Mouse (Mus musculus) heart, adult 2 months (tissue): ENCODE data around the gene Susd4.

Experiments
- CTCF ChIP-seq: fragments of 200-600 bp; IDR thresholded peaks from 2 replicates; pipeline ENCODE4 v1.8.1; 2022; ENCODE audit warnings: antibody characterized with exemption, mild to moderate bottlenecking, moderate library complexity
- EP300 ChIP-seq: fragments of 200-500 bp; IDR thresholded peaks from 2 replicates; pipeline ENCODE4 v1.6.1; 2011; ENCODE audit warnings: low read depth, low read length, control low read depth; ENCODE audit not compliant: insufficient read depth
- POLR2A ChIP-seq: fragments of 200-500 bp; IDR thresholded peaks from 2 replicates; pipeline ENCODE4 v1.6.1; 2011; ENCODE audit warnings: mild to moderate bottlenecking, low read depth, low read length, control low read depth; ENCODE audit not compliant: insufficient read depth

GRCm38 (mm10) chr1:182902906-182903305, 139.2 kb downstream of the Susd4 start:
- TF ChIP-seq CTCF (no peak), POLR2A (no peak), EP300 (no peak)
